Mouse (Mus musculus): Measurements from ENCODE around the gene Cldn6. TPM values are rescaled to one million over a fixed set of nuclear protein-coding genes. Genes with fewer than 3 reads are reported as not detected.

The Cldn6 gene
- polyA plus RNA-seq, 1 experiment from 2014 or later = 0.17 TPM

DNA sequence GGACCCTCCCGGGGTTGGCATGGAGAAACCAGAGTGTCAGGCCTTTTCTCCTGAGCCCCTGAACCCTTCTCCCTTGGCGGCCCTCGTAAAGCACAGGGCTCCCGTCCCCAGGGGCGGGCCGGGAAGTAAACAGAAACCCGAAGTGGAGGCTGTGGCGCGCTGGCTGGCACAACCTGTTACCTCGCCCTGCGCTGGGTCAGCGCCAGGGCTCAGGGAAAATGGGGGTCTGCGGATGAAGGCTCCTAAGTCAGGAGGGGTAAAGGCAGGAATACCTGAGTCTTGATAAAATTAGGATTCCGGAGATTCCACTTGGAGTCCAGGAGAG is 18.2 kb upstream of the Cldn6 start:
- Histone ChIP-seq H3K27ac (no peak overlapping the region), H3K4me3 (replicated peaks) (no peak overlapping the region), H3K4me2 (replicated peaks) (no peak overlapping the region), H3K9ac (replicated peaks) (no peak overlapping the region), H3K36me3 (no peaks in the 10 kb centered on the region), H3K9me3 (no peaks in the 10 kb centered on the region), H3K4me1 (replicated peaks) (no peaks in the 10 kb centered on the region), H3K27me3 (peaks cover 53% of the 10 kb centered on the region)
- no peak for ATAC-seq
- WGBS = 7% methylated on average over 14 of the region's 14 CpGs

DNA sequence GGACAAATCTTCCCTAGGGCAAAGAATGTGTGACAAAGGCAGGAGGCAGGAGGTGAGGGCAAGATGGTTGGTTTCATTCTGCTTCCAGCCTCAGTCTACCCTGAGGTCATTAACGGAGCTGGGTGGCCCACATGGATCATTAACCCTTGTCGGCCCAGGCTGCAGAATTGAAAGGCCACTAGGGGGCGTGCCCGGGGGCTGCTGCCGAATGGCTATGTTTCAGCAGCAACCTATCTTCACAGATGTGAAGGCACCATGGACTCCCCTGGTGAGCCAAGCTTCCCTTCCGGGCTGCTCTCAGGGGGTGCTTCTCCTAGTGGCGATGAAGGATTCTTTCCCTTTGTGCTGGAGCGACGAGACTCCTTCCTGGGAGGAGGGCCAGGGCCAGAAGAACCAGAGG is 17.5 kb upstream of the Cldn6 start:
- Histone ChIP-seq H3K4me2 (replicated peaks) (no peak overlapping the region), H3K4me3 (replicated peaks) (no peak overlapping the region), H3K4me1 (replicated peaks) (no peaks in the 10 kb centered on the region), H3K9ac (replicated peaks) (no peak overlapping the region), H3K27ac (no peak overlapping the region), H3K9me3 (no peaks in the 10 kb centered on the region), H3K36me3 (peaks cover 1% of the 10 kb centered on the region), H3K27me3 (peaks cover 53% of the 10 kb centered on the region)
- WGBS = 1% methylated on average over 9 of the region's 9 CpGs
- ATAC-seq = no peak

DNA sequence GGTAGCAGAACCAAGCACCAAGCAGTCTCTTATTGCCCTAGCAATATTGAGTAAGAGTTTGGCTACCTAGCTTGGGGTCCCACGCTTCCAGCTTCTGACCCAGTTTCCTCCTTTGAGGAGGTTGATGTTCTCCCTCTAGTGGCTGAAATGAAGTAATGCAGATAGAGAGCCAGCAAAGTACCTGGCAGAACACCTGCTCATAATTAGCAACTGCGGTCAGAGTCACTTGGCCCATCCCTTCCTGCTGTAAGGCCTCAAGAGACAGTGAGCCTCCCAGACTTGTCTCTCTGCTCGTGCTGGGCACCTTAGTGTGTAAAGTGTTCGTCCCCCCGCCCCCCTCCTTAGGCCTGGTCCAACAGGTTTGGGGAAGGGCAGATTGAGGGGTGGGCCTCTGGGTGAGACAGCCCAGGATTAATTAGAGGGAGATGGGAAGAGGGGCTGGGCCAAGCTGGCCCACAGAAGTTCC is 14.5 kb upstream of the Cldn6 start:
- ATAC-seq = peak; percentile 41
- H3K36me3 ChIP-seq = peaks cover 31% of the 10 kb centered on the region
- H3K4me3 ChIP-seq (replicated peaks) = no peak overlapping the region
- no peak overlapping the region for H3K27ac ChIP-seq
- no peaks in the 10 kb centered on the region for H3K9me3 ChIP-seq
- 5% methylated on average over 5 of the region's 5 CpGs for WGBS
- H3K27me3 ChIP-seq = peaks cover 42% of the 10 kb centered on the region
- no peak overlapping the region for H3K9ac ChIP-seq (replicated peaks)
- H3K4me1 ChIP-seq (replicated peaks) = no peaks in the 10 kb centered on the region
- H3K4me2 ChIP-seq (replicated peaks) = no peak overlapping the region

DNA sequence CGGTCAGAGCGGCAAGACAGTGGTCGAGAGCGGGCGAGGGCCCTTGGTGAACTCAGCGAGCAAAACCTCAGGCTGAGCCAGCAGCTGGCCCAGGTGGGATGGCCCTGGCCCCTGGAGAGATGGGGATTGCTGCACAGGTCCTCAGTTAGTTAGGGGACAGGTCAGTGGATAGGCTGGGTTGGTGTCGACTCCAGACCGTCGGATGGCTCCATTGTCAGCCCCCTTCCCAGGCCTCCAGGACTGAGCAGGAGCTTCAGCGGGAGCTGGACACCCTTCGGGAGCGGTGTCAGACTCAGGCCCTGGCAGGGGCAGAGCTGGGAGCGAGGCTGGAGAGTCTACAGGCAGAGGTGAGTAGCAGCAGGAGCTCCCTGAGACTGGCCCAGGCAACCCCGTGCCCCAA is 13.5 kb upstream of the Cldn6 start:
- ATAC-seq = 0 out of 2 replicates have a peak, but pooled peaks have one; percentile 12

DNA sequence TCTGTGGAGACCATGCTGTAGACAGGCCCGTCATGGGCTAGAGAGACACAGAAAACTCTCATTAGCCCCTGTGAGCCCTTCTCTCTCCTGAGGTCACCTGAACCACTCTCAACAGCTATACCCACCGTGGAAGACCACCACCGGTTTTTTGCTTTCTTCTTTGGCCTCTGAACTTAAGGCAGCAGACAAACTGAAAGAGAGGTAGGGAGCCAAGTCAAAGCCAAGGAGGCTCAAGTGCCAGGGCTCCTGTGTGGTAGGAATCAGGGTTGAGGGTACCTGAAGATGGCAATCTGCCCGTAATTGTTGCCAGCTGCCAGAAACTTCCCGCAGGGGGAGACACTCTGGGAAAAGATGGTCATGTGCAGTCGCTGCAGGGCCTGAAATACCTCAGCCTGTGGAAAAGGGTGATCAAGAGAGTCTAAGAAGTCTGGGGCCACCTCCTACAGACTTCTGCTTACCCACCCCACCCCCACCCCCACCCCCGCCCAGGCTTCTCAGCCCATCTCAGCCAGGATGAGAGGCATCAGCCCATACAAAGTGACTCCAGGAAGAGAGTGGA is 8.5 kb upstream of the Cldn6 start:
- H3K4me2 ChIP-seq (replicated peaks) = no peak overlapping the region
- no peak for ATAC-seq
- WGBS = 94% methylated on average over 7 of the region's 7 CpGs
- no peak overlapping the region for H3K4me3 ChIP-seq (replicated peaks)
- H3K27me3 ChIP-seq = peaks cover 14% of the 10 kb centered on the region
- no peak overlapping the region for H3K9ac ChIP-seq (replicated peaks)
- H3K27ac ChIP-seq = no peak overlapping the region
- H3K9me3 ChIP-seq = no peaks in the 10 kb centered on the region
- H3K4me1 ChIP-seq (replicated peaks) = peaks cover 20% of the 10 kb centered on the region
- peaks cover 37% of the 10 kb centered on the region for H3K36me3 ChIP-seq

More for the DNA sequence above, 13.5 kb upstream of the Cldn6 start:
- WGBS = 79% methylated on average over 14 of the region's 14 CpGs
- Histone ChIP-seq H3K4me2 (replicated peaks) (no peak overlapping the region), H3K4me3 (replicated peaks) (no peak overlapping the region), H3K27me3 (peaks cover 32% of the 10 kb centered on the region), H3K9ac (replicated peaks) (peak overlapping the region; percentile 6; the same call in 1 of the 2 replicates), H3K36me3 (peaks cover 37% of the 10 kb centered on the region), H3K4me1 (replicated peaks) (no peaks in the 10 kb centered on the region), H3K27ac (no peak overlapping the region), H3K9me3 (no peaks in the 10 kb centered on the region)

DNA sequence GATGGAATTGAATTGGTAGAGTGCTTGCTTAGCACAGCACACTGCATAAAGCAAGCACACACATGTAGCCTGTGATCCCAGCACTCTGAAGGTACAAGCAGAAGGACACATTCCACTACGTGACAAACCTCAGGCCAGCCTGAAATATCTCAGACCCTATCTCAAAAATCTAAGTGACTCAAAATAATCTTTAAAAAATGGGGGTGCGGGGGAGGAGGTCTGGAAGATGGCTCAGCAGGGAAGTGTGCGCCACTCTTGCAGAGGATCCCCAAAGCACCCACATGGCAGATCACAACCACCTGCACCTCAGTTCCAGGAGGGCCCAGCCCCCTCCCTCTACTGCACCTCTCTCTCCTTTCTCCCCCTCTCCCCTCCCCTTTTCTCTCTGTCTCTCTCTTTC is 7.5 kb upstream of the Cldn6 start:
- Histone ChIP-seq H3K4me1 (replicated peaks) (peaks cover 30% of the 10 kb centered on the region), H3K27ac (no peak overlapping the region), H3K9me3 (no peaks in the 10 kb centered on the region), H3K27me3 (peaks cover 23% of the 10 kb centered on the region), H3K36me3 (peaks cover 36% of the 10 kb centered on the region), H3K4me3 (replicated peaks) (no peak overlapping the region), H3K4me2 (replicated peaks) (no peak overlapping the region), H3K9ac (replicated peaks) (no peak overlapping the region; the same call in 1 of the 2 replicates)
- WGBS = 97% methylated on average over 3 of the region's 3 CpGs
- no peak for ATAC-seq

DNA sequence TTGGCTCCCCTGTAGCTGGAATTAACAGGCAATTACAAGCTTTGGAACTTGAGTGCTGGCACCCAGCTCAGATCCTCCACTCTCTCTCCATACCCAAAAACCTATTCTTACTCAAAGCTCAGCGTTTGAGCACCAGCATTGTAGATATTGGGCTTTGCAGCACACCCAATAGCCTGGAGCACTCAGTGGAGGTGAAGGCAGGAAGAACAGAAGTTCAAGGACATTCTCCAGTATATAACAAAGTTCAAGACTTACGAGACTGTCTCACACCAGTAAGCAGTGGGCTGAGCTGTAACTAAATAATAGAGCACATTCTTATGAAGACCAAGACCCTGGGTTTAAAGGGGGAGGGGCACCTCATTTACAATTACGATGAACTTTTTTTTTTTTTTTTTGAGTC is 6.3 kb upstream of the Cldn6 start:
- Histone ChIP-seq H3K4me1 (replicated peaks) (peaks cover 40% of the 10 kb centered on the region), H3K4me2 (replicated peaks) (peak overlapping the region; percentile 73), H3K4me3 (replicated peaks) (peak overlapping the region; percentile 63; the same call in 1 of the 2 replicates), H3K36me3 (peaks cover 23% of the 10 kb centered on the region), H3K9ac (replicated peaks) (0 out of 2 replicates have a peak overlapping the region, but pooled peaks have one; percentile 72), H3K27ac (no peak overlapping the region), H3K27me3 (peaks cover 33% of the 10 kb centered on the region), H3K9me3 (no peaks in the 10 kb centered on the region)
- ATAC-seq = peak; percentile 0; the same call in 1 of the 2 replicates
- WGBS = 73% methylated on average over 3 of the region's 3 CpGs

DNA sequence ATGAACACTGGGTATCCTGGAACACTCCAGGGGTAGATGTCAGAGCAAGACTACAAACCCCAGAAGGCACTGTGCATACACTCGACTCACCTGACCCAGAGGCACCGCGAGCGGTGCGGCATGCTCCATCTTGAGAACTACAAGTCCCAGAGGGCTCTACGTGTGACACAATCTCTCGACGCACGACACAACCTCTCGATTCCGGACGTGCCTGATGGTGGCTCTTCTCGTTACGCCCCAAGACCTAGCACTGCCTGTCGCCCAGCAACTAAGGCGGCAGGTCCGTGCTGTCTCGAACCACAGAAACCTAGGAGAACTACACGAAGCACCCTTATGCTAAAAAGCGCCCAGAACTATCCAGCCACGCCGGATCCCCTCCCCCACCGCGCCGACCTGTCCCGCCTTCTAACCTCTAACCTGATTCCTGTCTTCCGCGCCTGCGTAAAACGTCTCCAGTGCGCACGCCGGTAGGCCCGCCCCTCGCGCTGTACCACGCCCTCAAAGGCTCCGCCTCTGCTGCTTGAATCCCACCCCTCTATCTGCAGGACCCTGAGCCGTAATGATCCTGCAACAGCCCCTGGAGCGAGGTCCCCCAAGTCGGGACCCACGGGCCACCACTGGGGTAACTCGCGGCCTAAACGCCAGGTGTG is 5.5 kb upstream of the Cldn6 start, which contains the start of the genes Hcfc1r1 and Thoc6:
Gene Hcfc1r1 (plus strand): TSS at position 173 of the 650 bp plus-strand sequence.
Gene Thoc6 (minus strand): TSS at position 459 of the 650 bp plus-strand sequence.
- peak within 1 kb of the TSS; percentile 72 for H3K9ac ChIP-seq (replicated peaks)
- H3K4me1 ChIP-seq (replicated peaks) = peaks cover 40% of the 10 kb centered on the region
- H3K9me3 ChIP-seq = no peaks in the 10 kb centered on the region
- peak; percentile 96 for ATAC-seq
- peaks cover 41% of the 10 kb centered on the region for H3K27me3 ChIP-seq
- peak within 1 kb of the TSS; percentile 73 for H3K4me2 ChIP-seq (replicated peaks)
- peak within 1 kb of the TSS; percentile 77; the same call in 1 of the 2 replicates for H3K27ac ChIP-seq
- H3K36me3 ChIP-seq = peaks cover 15% of the 10 kb centered on the region
- WGBS = under 1% methylated on average over 45 of the region's 45 CpGs
- peak within 1 kb of the TSS; percentile 63 for H3K4me3 ChIP-seq (replicated peaks)

DNA sequence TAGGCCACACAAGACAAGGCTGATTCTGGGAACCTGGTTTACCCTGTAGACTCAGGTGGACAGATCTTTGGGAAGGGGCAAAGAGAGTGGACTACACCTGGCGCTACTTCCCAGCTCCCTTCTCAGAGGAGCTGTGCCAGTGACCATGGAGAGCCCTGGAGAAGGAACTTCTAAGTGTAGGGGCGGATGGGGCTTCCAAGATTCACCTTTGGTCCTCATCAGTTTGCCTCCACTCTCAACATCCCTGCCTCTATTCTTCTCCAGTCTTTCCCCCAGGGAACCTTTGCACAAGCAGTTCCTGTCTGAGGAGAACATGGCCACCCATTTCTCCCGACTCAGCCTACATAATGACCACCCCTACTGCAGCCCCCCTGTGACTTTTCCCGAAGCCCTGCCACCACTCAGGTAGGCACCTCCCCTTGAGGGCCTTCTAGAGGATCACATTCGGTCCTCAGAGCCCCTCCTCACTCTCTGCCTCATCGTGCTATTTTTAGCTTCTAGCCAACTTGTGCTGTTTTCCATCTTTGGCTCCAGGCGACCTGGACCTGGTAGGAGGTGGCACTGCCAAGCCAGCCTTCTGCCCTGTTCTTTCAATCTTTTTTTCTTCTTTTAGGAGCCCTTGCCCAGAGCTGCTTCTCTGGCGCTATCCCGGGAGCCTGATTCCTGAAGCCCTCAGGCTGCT is 4.6 kb upstream of the Cldn6 start:
- H3K4me3 ChIP-seq (replicated peaks) = peak overlapping the region; percentile 63
- ATAC-seq = no peak
- no peak overlapping the region for H3K27ac ChIP-seq
- no peaks in the 10 kb centered on the region for H3K9me3 ChIP-seq
- WGBS = 45% methylated on average over 9 of the region's 9 CpGs
- H3K4me1 ChIP-seq (replicated peaks) = peaks cover 44% of the 10 kb centered on the region
- peak overlapping the region; percentile 73 for H3K4me2 ChIP-seq (replicated peaks)
- H3K27me3 ChIP-seq = peaks cover 50% of the 10 kb centered on the region
- H3K36me3 ChIP-seq = peaks cover 7% of the 10 kb centered on the region; the same call in 1 of the 2 replicates
- H3K9ac ChIP-seq (replicated peaks) = peak overlapping the region; percentile 72

DNA sequence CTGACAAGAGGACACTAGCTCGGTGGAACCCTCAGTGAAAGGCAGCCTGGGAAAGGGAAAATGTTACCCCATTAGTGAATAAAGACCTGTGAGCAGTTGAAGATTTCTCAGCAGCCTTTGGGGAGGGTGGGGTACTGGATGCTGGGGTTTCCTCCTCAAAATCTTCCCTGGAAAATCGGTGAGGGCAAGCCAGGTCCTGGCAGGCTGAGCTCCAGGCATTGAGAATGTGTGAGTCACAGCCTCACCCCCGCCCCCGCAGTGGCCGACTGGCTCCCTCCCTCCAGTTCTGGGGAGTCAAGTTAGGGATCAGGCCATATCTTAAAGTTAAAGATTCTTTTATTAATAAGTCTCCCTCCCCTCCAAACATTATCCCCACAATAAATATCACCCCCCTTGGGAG is 3.9 kb upstream of the Cldn6 start:
- no peaks in the 10 kb centered on the region for H3K36me3 ChIP-seq
- H3K9ac ChIP-seq (replicated peaks) = no peak overlapping the region
- peaks cover 57% of the 10 kb centered on the region for H3K27me3 ChIP-seq
- 47% methylated on average over 5 of the region's 5 CpGs for WGBS
- H3K4me1 ChIP-seq (replicated peaks) = peaks cover 46% of the 10 kb centered on the region
- no peaks in the 10 kb centered on the region for H3K9me3 ChIP-seq
- no peak for ATAC-seq
- H3K4me3 ChIP-seq (replicated peaks) = peak overlapping the region; percentile 63; the same call in 1 of the 2 replicates
- H3K27ac ChIP-seq = no peak overlapping the region
- peak overlapping the region; percentile 73 for H3K4me2 ChIP-seq (replicated peaks)

DNA sequence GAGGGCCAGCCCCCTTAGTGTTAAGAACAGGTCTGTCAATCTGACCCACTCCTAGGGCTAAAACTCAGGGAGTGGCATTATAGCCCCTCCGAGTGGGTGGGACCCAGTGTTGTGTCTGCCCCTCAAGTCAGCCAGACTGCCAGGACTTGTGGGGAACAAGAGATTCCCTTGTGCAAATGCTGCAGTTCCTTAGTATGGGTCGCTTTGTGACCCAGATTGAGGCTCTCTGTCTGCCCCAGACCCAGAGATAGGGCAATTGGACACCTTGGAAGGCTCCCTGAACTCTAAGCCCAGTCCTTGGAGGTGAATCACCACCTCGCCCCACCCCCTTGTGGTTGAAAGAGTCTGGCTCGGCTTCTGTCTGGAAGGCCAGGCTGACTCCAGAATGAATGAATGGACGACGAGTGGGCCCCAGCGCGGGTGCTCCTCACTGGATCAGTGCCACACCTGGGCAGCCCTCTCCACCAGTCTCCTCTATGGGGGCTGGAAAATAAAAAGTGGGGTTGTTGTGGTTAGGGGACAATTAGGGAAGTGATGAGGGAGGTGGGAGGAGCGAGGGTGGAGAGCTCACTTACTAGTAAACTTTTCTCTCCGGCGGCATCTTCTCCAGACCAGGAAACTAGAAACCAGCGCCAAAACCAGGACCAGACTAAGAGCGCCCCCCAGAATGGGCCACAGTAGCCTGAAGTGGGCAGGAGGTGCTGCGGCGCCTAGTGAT is 3.3 kb upstream of the Cldn6 start:
- peak overlapping the region; percentile 62 for H3K9ac ChIP-seq (replicated peaks)
- ATAC-seq = no peak
- 11% methylated on average over 15 of the region's 15 CpGs for WGBS
- H3K4me2 ChIP-seq (replicated peaks) = peak overlapping the region; percentile 89
- no peak overlapping the region for H3K27ac ChIP-seq
- no peaks in the 10 kb centered on the region for H3K9me3 ChIP-seq
- no peaks in the 10 kb centered on the region for H3K36me3 ChIP-seq
- peaks cover 63% of the 10 kb centered on the region for H3K27me3 ChIP-seq
- H3K4me1 ChIP-seq (replicated peaks) = peaks cover 46% of the 10 kb centered on the region
- H3K4me3 ChIP-seq (replicated peaks) = peak overlapping the region; percentile 46

Measured in midbrain, embryonic 13.5 days (tissue).